Mouse (Mus musculus): ENCODE data around the gene Smad3.

Gene Smad3

GRCm38 (mm10) chr9:63781714-63782464, 24.1 kb upstream of the Smad3 start:
- ChIA-PET POLR2A (interaction anchor here in 2 of 4 experiments (0.5 to 1.8 kb wide), 3 partner anchors 21 to 93 kb away, joined by 4 to 5 read pairs (median 4); no protein-coding TSS in a partner anchor), CTCF (no interaction called here)

- CTCF ChIA-PET, result interaction anchor here in 1 of 4 experiments (0.6 to 0.7 kb wide), 2 partner anchors 101 to 196 kb away, joined by 3 read pairs; no protein-coding TSS in a partner anchor
- POLR2A ChIA-PET, result interaction anchor here in 2 of 4 experiments (0.7 to 1.8 kb wide), 10 partner anchors 7 to 131 kb away, joined by 3 to 5 read pairs (median 3); no protein-coding TSS in a partner anchor
Measured at GRCm38 (mm10) chr9:63779950-63780887, 22.4 kb upstream of the Smad3 start.

- ChIA-PET CTCF (interaction anchor here in 1 of 4 experiments (0.6 kb wide), 1 partner anchor 571 kb away, joined by 16 read pairs; no protein-coding TSS in a partner anchor), POLR2A (interaction anchor here in 3 of 4 experiments (0.6 to 0.8 kb wide), 6 partner anchors 15 to 1512 kb away, joined by 3 to 7 read pairs (median 3); no protein-coding TSS in a partner anchor)
Measured at GRCm38 (mm10) chr9:63776735-63777134, 18.9 kb upstream of the Smad3 start.

GRCm38 (mm10) chr9:63774854-63775483, 17.2 kb upstream of the Smad3 start:
- POLR2A ChIA-PET, result interaction anchor here in 2 of 4 experiments (1.0 to 1.2 kb wide), 3 partner anchors 10 to 25 kb away, joined by 3 read pairs; no protein-coding TSS in a partner anchor
- CTCF ChIA-PET, result interaction anchor here in 1 of 4 experiments (0.5 kb wide), 1 partner anchor 134 kb away, joined by 4 read pairs; no protein-coding TSS in a partner anchor

- CTCF ChIA-PET, result interaction anchor here in 2 of 4 experiments (0.7 to 1.6 kb wide), 2 partner anchors 11 to 137 kb away, joined by 3 to 4 read pairs; no protein-coding TSS in a partner anchor
- POLR2A ChIA-PET, result interaction anchor here in 3 of 4 experiments (0.6 to 2.2 kb wide), 7 partner anchors 13 to 31 kb away, joined by 3 to 5 read pairs (median 4); partner anchors contain the start of gene Smad3 (in 1 of the 3)
Measured at GRCm38 (mm10) chr9:63772452-63772851, 14.7 kb upstream of the Smad3 start.

GRCm38 (mm10) chr9:63771676-63772075, 13.9 kb upstream of the Smad3 start:
- CTCF ChIA-PET, result interaction anchor here in 2 of 4 experiments (0.7 to 1.6 kb wide), 2 partner anchors 10 to 138 kb away, joined by 3 to 4 read pairs; no protein-coding TSS in a partner anchor

GRCm38 (mm10) chr9:63761367-63762094, 3.7 kb upstream of the Smad3 start:
- ChIA-PET CTCF (interaction anchor here (0.6 to 1.5 kb wide), 28 partner anchors 9 to 879 kb away, joined by 3 to 10 read pairs (median 3); no protein-coding TSS in a partner anchor), POLR2A (interaction anchor here in 1 of 4 experiments (0.5 to 1.6 kb wide), 3 partner anchors 10 to 20 kb away, joined by 3 to 6 read pairs (median 5); no protein-coding TSS in a partner anchor)

More at GRCm38 (mm10) chr9:63771676-63772075, 13.9 kb upstream of the Smad3 start:
- POLR2A ChIA-PET, result interaction anchor here in 3 of 4 experiments (0.6 to 2.2 kb wide), 6 partner anchors 13 to 151 kb away, joined by 3 to 5 read pairs (median 4); partner anchors contain the start of gene Smad3 (in 1 of the 3)

- POLR2A ChIA-PET, result interaction anchor here in 2 of 4 experiments (0.6 to 1.6 kb wide), 3 partner anchors 10 to 392 kb away, joined by 4 to 6 read pairs (median 5); no protein-coding TSS in a partner anchor
- CTCF ChIA-PET, result interaction anchor here (0.7 to 1.2 kb wide), 8 partner anchors 12 to 110 kb away, joined by 3 to 4 read pairs (median 3); no protein-coding TSS in a partner anchor
Measured at GRCm38 (mm10) chr9:63760783-63761182, 3.0 kb upstream of the Smad3 start.

GRCm38 (mm10) chr9:63759973-63760722, 2.4 kb upstream of the Smad3 start:
- POLR2A ChIA-PET, result interaction anchor here (0.6 to 17.1 kb wide), 10 partner anchors 17 to 392 kb away, joined by 3 to 229 read pairs (median 8); no protein-coding TSS in a partner anchor
- CTCF ChIA-PET, result interaction anchor here in 1 of 4 experiments (1.4 kb wide), 1 partner anchor 109 kb away, joined by 3 read pairs; no protein-coding TSS in a partner anchor

GRCm38 (mm10) chr9:63758641-63759391, 1.0 kb upstream of the Smad3 start:
- CTCF ChIA-PET, result interaction anchor here in 3 of 4 experiments (0.6 to 1.7 kb wide), 9 partner anchors 17 to 514 kb away, joined by 3 to 7 read pairs (median 4); no protein-coding TSS in a partner anchor

GRCm38 (mm10) chr9:63757462-63757772, 377 bp downstream of the Smad3 start:
- POLR2A ChIA-PET, result interaction anchor here (0.6 to 17.1 kb wide), 39 partner anchors 9 to 171 kb away, joined by 3 to 229 read pairs (median 4); partner anchors contain the start of genes Aagab (in 1 of the 4) and Iqch (in 1 of the 4)

More at GRCm38 (mm10) chr9:63758641-63759391, 1.0 kb upstream of the Smad3 start:
- POLR2A ChIA-PET, result interaction anchor here (0.7 to 17.1 kb wide), 46 partner anchors 7 to 623 kb away, joined by 3 to 229 read pairs (median 4); partner anchors contain the start of genes Aagab (in 1 of the 4), Iqch (in 1 of the 4) and Map2k5 (in 1 of the 4)

GRCm38 (mm10) chr9:63756581-63757461, 973 bp downstream of the Smad3 start:
- ChIA-PET POLR2A (interaction anchor here (0.6 to 17.1 kb wide), 28 partner anchors 8 to 292 kb away, joined by 3 to 229 read pairs (median 4); no protein-coding TSS in a partner anchor), CTCF (interaction anchor here (0.6 to 1.7 kb wide), 6 partner anchors 9 to 1605 kb away, joined by 3 to 4 read pairs (median 3); no protein-coding TSS in a partner anchor)

More at GRCm38 (mm10) chr9:63757462-63757772, 377 bp downstream of the Smad3 start:
- CTCF ChIA-PET, result interaction anchor here (0.6 to 1.7 kb wide), 8 partner anchors 9 to 1605 kb away, joined by 3 to 7 read pairs (median 4); no protein-coding TSS in a partner anchor

GRCm38 (mm10) chr9:63755671-63756543, 1.9 kb downstream of the Smad3 start:
- CTCF ChIA-PET, result interaction anchor here in 1 of 4 experiments (1.3 to 1.5 kb wide), 2 partner anchors 14 to 238 kb away, joined by 3 to 11 read pairs; no protein-coding TSS in a partner anchor
- POLR2A ChIA-PET, result interaction anchor here in 3 of 4 experiments (0.6 to 17.1 kb wide), 16 partner anchors 8 to 775 kb away, joined by 3 to 229 read pairs (median 7); no protein-coding TSS in a partner anchor

Data from embryonic stem cell, embryonic (primary cell).